Mouse (Mus musculus): ENCODE data around the gene Mgat4a.
"Not testable (repeated sequence)": the region's sequence is repeated elsewhere in the genome, so short reads cannot be mapped to it uniquely, and the experiment has no call there.

GRCm38 (mm10) chr1:37499395-37499794 lies 41.4 kb downstream of the Mgat4a start:
- TF ChIP-seq GATA1, TAL1 (IDR thresholded peaks at IDR 0.05; ENCODE audit: low read length): not testable (repeated sequence)

Data from erythroblast, embryonic 14.5 days (primary cell).